In the genomic region with DNA sequence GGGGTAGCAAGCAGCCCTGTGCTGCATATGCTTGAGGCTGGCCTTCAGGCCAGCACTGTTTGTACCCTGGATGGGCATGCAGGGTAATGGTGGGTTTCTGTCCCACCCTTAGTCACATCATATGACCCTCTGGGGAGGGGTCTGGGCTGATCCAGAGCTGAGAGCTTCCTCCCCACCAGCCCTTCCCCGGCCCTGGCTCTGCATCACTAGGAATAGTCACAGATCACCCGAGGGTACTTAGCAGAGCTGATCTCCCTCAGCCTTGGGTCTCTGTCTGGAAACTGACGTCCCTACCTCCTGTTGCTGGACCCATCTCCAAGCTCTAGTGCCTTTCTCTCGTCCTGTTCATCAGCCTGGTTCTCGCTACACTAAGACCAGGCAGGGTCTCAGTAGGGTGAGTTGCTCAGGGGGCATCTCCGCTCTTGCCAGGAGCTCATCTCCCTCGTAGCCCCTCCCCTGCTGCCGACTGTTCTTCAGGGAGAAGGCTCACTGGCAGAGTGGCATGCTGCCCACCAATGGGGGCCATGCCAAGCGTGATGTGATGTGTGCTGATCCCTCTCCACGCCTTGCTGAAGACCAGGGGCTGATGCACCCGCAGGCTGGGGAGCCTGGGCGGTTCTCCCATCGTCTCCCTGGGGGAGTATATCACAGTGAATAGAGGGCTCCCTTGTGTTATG, we compare ENCODE assay signal across 10 mouse cellular contexts. TPM values are rescaled to one million over a fixed set of nuclear protein-coding genes. Genes with fewer than 3 reads are reported as not detected.
A peak's percentile ranks its signal among the peaks of the same experiment; 100 is the strongest.
DNase-seq lines count a peak whose midpoint lies in the region; ATAC-seq lines count a peak whose summit lies in the region.
"Had no signal": no experiment of that assay in that cellular context is flagged by ENCODE, and none has a peak within 500 bp of the region (broad histone marks: within the 10 kb centered on the region; RNA-seq: fewer than 3 reads in every experiment).

No protein-coding gene starts in this region.

- peak; percentile 69 for ATAC-seq in frontal cortex, adult (ENCODE audit: low TSS enrichment)
- ATAC-seq in erythroid progenitor cell, adult 5-6 weeks (replicated peaks; ENCODE audit: low FRiP score, poor library complexity, severe bottlenecking): no peak

- intact Hi-C loops in left cerebral cortex, postnatal 14 days (cut with DNase I): no loop called here

- DNase-seq in left cerebral cortex, adult 18-20 months (ENCODE audit: low spot score in 2 of 2): peak; percentile 59 to 67
- DNase-seq in left cerebral cortex, adult 11 months (ENCODE audit: low spot score): no peak
- peak; percentile 82 to 84 for DNase-seq in left cerebral cortex, postnatal 14 days (ENCODE audit: low spot score in 2 of 2)
- DNase-seq in right cerebral cortex, postnatal 36 days (ENCODE audit: low spot score in 2 of 2): peak; percentile 71 to 78
- no peak for DNase-seq in embryo, embryonic 11 days
- no peak for DNase-seq in lung, postnatal 36 days
- DNase-seq: adrenal gland, postnatal 14 days had no signal

RNA-seq across cellular contexts. Expression of a gene that starts 20.7 kb away (rescaled TPM):
- not detected for total RNA-seq in left cerebral cortex, adult 18-20 months (2021)
- total RNA-seq in left cerebral cortex, postnatal 14 days (2021): under 1 TPM in 1 of 2 experiments, not detected in 1; 0.77 TPM
- not detected in 2 replicates for total RNA-seq in erythroid progenitor cell, adult 5-6 weeks (2015; ENCODE audit: low replicate concordance)
- not detected in 2 replicates for total RNA-seq in erythroid progenitor cell, adult 5-6 weeks (2017; ENCODE audit: low replicate concordance)
- total RNA-seq: adrenal gland, postnatal 14 days; hematopoietic stem cell, adult 5-6 weeks had no signal

Comparison
In these comparisons a context has a peak if more than half of its experiments do, and no peak if none do; other contexts are left out.
1. DNase-seq: peak in left cerebral cortex, adult 18-20 months (2 of 2), left cerebral cortex, postnatal 14 days (2 of 2) and right cerebral cortex, postnatal 36 days (2 of 2); none in left cerebral cortex, adult 11 months (single experiment), embryo, embryonic 11 days (single experiment) and lung, postnatal 36 days (single experiment).